Mouse (Mus musculus) embryonic fibroblast, embryonic 13.5 days (primary cell): Measurements from ENCODE around the gene Kantr.

ENCODE experiments used
- CTCF ChIP-seq: IDR thresholded peaks from 2 replicates; pipeline ENCODE4 v1.5.1; 2011; ENCODE audit warnings: mild to moderate bottlenecking, control low read depth, low read length, moderate library complexity, borderline replicate concordance; ENCODE audit not compliant: insufficient read depth
- POLR2A ChIP-seq: IDR thresholded peaks from 2 replicates; pipeline ENCODE4 v1.6.1; 2011; ENCODE audit warnings: low read depth, mild to moderate bottlenecking, control low read depth, low read length, moderate library complexity

GRCm38 (mm10) chrX:152342358-152342901, 15.1 kb upstream of the Kantr start, which contains the start of gene Tspyl2:
- TF ChIP-seq CTCF: no peak
- TF ChIP-seq POLR2A: peak; percentile 97
